Mouse (Mus musculus) G1E-ER4 (cell line): ENCODE measurements around the gene Smim15. TPM values are rescaled to one million over a fixed set of nuclear protein-coding genes. Genes with fewer than 3 reads are reported as not detected.

Source experiments
- GATA1 ChIP-seq: IDR thresholded peaks from one replicate; pipeline ENCODE4 v1.8.0; 2012; ENCODE audit warnings: low read length, inconsistent platforms
- polyA plus RNA-seq: library from polyadenylated mRNA; stranded (reverse); fragments of >175 nt; gene quantifications from 2 replicates; pipeline ENCODE4 v1.2.3, GENCODE M21; 2012

Gene Smim15
- polyA plus RNA-seq, 1 experiment, result 5.5 TPM

DNA sequence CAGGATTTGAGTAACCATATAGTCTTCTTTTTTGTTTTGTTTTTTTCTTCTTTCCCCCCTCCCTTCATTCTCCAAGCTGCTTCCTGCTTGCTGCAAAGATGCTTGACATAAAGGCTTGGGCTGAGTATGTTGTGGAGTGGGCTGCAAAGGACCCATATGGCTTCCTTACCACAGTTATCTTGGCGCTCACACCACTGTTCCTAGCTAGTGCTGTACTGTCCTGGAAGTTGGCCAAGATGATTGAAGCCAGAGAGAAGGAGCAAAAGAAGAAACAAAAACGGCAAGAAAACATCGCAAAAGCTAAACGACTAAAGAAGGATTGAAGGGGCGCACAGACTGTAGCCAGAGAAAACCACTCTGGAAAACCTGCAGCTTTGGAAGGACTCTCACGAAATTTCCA is 3.1 kb downstream of the Smim15 start:
- TF ChIP-seq GATA1, result no peak

DNA sequence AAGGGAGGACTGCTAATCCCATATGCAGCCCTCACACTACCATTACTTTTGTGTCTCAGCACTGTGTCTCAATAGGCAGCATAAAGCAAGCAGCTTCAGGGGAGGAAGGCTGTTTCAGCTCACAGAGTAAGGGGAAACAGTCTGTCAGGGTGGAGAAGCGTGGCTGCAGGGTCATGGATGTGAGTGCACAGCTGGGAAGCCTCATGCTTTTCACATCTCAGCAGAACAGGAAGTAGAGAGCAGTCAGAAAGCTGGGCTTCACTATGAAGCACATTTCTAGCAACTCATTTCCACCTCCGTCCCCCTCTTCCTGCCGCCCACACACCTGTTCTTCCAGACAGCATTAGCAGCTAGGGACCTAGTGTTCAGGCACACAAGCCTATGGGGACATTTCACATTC is 12.7 kb downstream of the Smim15 start:
- TF ChIP-seq GATA1, result no peak

DNA sequence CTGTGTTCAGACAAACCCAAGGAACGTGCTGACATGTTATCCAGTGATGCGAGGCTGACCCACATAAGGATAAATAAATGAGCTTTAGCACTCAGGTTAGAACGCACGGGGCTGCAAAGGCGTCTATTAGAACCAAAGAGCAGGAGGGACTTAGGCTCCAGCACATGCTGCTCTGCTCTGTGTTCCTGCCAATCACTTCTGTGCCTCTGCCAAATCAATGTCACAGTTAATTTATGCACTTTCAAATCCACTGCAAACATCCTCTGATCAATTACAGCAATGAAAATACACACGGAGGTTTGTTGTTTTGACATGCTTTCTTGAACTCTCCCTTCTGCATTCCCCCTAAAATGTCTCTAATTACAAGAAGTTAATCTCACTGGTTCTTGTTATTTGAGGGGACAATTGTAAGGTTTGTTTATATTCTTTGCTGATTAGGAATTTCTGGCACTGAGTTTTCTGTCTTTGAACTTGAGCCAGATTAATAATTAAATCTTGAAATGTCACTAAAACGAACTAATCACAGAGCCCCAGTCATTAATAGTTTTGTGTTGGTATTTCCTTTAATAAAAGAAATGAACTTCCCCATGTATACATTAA is 16.1 kb downstream of the Smim15 start:
- no peak for TF ChIP-seq GATA1

DNA sequence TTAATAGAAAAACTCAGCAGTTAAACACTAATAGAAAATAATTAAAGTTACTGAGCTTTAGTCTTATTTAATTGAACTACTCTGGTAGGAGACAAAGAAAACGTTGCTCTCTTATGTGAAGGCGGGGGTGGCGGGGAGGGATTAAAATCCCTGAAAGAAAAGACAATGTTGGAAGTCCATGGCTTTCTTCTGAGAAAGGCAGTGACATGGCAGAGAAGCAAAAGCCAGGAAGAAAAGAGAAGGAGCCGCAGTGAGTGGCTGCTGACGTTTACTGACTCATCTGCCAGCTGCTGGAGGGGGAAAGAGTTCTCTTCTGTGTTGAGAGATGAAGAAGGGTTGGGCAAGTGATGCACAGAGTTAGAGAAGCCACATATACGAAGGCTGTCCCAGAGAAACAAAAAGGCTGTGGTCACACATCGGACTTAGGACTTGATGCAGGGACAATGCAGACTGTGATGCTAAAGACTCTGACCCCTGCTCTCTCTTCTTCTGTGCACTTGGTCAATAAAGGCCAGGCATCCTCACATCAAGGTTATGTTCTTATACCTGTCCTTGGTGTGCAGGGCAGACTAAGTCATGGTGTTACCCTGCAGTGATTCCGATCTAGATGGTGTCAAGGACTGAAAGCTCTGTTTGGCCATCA is 16.8 kb downstream of the Smim15 start:
- no peak for TF ChIP-seq GATA1

DNA sequence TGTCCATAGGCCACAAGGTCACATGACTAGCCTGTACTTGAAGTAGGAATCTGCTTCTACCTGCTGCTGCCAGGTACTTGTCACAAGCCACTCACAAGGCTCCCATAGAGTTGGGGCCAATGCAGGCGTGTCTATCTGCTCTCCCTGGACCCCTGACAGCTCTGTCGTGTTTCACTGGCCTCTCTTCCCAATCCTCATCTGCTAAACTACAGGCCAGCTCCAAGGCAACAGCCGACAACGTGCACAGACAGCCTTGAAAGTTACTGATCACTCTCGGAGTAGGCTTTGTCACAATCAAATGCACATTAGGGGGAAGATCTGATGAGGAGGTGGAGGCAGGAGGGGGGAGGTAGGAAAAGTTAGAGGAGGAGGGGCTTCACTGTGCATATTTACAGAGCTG is 18.7 kb downstream of the Smim15 start:
- TF ChIP-seq GATA1, result no peak

DNA sequence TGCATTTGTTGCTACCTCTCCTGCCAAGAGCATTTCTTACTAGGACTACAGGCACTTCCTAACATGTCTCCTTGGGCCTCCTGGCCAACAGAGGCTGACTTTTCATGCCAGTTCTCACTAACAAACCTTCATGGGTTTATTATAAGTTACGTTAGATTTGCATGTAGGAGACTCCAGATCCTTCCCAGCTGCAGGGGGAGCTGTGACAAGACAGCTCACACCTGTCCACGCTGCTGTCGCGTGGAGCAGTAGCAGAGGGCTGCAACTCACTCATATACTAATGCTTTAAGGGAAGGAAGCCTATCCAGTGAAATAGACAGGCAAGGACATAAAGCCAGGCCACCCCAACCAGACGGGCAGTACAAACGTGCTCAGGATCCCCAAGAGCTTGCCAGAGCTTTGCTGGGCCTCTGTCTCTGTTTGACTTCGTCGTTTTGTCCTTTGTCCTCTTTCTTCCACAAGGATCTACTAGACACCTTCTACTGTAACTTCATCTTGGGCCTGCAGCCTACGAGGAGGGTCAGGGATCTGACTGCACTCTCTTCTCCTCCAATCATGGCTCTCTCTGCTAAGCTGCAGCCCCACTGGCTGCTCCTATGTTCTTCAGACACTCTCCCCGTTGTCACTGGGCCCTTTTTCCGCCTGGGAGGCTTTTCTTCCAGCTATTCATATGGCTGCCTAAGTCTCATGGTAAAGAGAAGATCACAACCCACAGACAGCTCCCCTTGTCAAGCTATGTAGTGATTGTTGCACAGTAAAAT is 19.3 kb downstream of the Smim15 start:
- no peak for TF ChIP-seq GATA1

DNA sequence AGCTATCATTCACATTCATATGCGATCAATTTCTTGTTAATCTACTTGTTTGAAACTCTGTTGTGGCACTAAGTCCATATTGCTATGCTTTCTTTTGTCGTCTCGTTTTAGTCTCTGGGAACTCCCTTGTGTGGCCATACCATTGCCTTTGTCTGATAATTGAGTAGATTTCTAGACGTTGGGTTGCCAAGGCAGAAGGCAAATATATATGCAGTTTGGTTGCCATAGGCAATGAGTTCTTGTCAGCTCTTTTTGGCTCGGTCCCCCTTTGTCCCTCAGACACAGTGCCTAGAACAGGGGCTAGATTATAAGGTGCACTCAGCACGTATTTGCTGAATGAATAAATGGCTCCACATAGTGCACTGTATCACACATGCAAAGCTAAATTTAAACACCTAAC is 20.1 kb downstream of the Smim15 start:
- TF ChIP-seq GATA1, result no peak

DNA sequence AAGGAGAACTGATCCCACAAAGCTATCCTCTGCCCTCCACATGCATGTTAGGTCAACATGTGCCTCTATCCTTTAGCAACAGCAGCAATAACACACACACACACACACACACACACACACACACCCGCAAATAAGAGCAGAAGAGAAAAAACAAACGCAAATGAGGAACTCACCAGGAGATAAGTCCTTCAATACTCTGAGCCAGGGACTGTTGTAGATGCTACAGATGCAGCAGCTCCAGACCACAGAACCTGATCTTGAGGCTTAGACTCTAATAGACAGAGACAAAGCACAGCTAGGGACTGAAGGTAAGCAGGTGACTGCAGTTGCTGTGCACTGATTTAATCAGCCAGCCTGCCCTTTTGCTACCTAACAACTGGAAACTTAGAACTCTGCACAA is 21.8 kb downstream of the Smim15 start:
- TF ChIP-seq GATA1, result no peak

DNA sequence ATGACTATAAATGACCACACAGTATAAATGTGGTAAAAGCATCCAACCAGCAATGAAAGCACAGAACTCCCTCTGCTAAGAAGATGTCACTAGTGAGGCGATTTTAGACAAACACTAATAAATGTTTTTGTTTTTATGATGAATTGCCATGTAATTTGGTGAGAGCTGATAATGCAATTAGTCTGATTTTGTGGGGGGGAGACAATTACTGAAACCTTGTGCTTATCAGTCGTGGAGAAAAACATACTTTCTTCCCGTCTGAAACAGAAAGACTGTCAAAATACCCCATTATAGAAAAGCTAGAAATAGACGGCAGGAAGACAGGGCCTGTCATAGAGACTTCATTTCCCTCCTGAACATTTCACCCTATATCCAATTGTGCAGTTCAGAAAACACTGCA is 24.9 kb downstream of the Smim15 start:
- TF ChIP-seq GATA1, result no peak

DNA sequence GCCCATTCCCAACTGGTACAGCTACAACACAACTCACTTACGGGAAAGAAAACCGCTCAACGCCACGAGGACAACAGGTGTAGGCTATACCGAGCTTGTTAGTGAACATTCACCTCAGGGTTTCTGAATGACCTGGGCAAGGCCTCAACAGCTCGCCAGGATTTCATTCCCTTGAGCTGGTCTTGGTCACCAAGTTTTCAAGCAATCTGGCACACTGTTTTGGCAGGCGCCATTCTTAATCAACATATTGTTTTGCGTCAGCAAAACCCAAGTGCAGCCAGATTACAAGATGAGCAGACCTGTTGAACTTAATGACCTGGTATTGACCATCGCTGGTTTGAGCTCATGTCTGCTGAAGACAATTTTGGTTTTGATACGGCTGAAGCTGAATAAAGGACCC is 25.9 kb downstream of the Smim15 start:
- no peak for TF ChIP-seq GATA1

DNA sequence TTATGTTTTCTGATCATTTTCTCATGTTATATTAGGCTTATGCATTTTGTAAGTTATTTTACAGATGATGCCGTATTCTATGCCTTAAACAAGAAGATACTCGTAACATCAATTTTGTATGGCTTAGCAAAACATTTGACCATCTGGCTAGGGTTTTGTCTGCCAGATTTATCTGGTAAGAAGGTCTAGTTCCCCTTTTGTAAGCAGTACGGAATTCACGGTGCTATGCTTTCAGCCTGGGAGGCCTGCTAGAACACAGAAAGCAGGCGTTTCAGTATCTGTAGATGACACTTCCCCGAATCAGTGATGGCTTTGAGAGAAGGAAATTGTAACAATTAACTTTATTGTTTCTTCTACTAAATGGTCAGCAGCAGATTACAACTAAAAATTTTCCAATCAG is 33.2 kb downstream of the Smim15 start:
- no peak for TF ChIP-seq GATA1

DNA sequence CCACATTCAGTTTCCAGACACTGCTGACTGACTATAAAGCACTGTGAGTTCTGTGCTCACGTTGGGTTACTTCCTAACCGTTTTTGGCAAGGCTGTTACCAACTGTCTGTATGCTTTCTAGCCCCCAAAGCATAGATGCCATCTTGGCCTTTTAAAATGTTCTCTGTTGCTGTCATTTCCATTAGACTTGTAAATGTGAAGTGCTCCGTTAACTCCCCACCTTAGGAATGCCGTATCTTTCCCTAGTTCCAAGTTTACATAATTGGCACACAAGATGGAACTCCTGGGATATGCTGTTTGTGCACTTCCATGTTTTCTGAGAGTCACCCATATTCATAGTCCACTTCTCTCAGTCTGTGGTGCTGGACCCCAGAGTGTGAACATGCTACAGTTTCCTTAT is 33.7 kb downstream of the Smim15 start:
- no peak for TF ChIP-seq GATA1

DNA sequence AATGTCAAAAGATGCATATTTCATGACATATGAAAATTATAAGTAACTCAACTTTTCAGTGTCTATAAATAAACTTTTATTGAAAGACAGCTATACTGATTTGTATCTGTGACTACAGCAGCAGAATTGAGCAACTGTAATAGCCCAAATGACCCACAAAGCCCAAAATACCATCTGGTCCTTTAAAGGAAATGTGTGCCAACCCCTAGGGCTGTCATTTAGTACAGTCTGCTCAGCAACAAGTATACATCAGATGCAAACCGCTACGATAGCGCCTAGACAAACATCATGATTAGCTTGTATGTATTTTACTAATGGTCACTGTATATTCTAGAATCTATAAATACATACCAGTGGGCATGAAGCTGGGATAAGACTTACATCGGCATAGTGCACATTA is 39.8 kb downstream of the Smim15 start:
- TF ChIP-seq GATA1, result no peak

DNA sequence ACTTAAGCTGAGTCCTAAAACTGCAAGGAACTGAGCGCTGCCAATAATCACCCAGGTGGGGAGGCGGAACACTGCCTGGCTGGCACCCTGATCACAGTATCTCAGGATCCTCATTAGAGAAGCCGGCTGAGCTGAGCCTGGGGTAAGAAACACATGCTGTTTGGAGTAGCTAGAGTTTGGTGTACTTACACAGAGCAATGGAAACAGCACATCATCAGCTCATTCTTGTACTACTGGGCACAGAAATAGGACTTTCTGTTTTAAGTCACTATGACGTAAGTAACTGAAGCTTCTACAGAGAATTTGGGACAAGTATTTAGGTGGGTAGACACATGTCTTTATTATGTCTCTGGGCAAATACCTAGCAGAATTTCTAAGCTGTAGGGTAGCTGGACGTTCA is 41.8 kb downstream of the Smim15 start:
- no peak for TF ChIP-seq GATA1

DNA sequence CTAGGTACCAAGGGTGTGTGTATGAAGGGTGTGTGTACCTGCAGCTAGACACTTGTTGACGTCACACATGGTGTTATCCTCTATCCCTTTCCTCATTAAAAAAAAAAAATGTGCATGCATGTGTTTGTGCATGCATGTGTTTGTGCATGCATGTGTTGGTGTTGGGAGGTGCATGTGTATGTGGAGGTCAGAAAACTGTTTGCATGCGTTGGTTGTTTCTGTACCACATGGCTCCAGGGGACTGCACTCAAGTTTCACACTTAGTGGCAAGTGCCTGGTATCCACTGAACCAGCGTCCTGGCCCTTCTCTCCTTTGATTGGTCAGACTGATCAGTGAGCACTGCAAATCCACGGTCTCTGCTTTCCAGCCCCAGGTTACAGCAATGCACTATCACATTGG is 42.5 kb downstream of the Smim15 start:
- TF ChIP-seq GATA1, result no peak

DNA sequence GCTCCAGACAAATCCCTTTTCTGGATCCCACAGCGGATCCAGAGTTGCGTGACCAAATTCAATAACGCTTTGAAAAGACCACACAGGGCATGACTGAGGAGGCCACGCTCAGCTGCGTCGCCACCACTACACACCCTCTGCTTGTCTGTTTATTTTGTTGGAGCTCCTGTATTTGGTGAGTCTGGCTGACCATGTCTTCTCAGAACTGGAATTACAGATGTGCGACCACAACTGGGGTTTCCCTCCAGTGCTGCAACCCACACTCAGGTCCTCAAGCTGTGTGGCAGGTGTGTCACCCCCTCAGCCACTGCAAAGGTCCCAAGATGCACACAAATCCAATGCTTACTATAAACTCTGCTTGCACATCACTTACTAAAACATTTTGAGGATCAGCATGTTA is 48.0 kb downstream of the Smim15 start:
- TF ChIP-seq GATA1, result no peak

DNA sequence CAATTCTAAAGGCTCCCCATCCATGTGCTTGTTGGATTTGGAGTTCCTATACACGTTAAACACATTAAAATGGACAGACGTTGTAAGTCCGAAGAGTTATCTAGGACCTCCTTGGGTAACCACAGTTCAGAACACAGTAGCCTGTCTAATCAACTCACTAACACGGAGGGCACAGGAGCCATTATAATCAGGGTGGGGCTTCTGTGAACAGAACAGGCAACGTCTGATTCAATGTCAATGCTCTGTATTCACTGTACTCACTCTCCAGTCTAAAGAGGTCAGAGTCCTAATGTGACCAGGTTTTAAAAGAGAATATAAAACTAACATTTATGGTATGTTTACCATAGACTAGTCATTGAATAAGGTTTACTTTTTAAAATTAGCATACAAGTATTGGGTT is 50.4 kb downstream of the Smim15 start:
- TF ChIP-seq GATA1, result no peak

DNA sequence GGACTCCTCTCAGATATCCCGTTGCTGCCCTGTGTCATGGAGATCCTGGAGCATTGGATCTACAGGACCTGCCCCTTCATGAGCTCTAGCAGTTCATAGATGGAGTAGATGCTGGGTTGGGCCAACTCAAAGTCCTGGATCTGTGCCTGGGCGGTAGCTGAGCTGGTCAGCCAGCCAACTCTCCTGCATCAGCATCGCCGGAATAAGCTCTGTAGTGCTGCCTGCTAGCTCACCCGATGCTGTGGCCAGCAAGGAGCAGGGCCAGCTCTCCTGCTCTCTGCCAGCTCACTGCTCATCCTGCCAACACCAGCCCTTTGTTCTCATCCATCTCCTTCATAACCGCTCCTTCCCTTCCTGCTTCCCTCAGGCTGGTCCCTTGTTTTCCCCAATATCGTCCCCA is 51.4 kb downstream of the Smim15 start:
- TF ChIP-seq GATA1, result no peak
